Mouse (Mus musculus): ENCODE measurements around the gene 4933425L06Rik. TPM values are rescaled to one million over a fixed set of nuclear protein-coding genes. Genes with fewer than 3 reads are reported as not detected.

Gene 4933425L06Rik
- polyA plus RNA-seq (2012; rRNA removed) = not detected in 2 replicates

- 86% methylated on average over 10 of the region's 10 CpGs for WGBS
- H3K27ac ChIP-seq (ENCODE audit: insufficient read depth, low read depth, low read length) = no peak within 1 kb of the TSS
- no peak within 1 kb of the TSS for H3K4me3 ChIP-seq (ENCODE audit: low read depth, low read length)
- no peaks in the 10 kb centered on the region for H3K27me3 ChIP-seq (ENCODE audit: control insufficient read depth, insufficient read depth, low read length)
- no peak for TF ChIP-seq CTCF (IDR thresholded peaks at IDR 0.05; ENCODE audit: extremely low read depth, insufficient read length, insufficient replicate concordance, low read depth, low read length)
- no peak for TF ChIP-seq POLR2A (IDR thresholded peaks at IDR 0.05; ENCODE audit: low read depth, low read length)
- no peaks in the 10 kb centered on the region for H3K36me3 ChIP-seq (ENCODE audit: control insufficient read depth, insufficient read depth, low read length)
- no peaks in the 10 kb centered on the region for H3K4me1 ChIP-seq (ENCODE audit: control insufficient read depth, insufficient read depth, insufficient read length, low read length)
Measured at GRCm38 (mm10) chr13:105081862-105082261, at the start of gene 4933425L06Rik. Gene 4933425L06Rik, plus strand, starts transcription at chr13:105082122.

- 83% methylated on average over 12 of the region's 12 CpGs for WGBS
- Histone ChIP-seq H3K27ac (ENCODE audit: insufficient read depth, low read depth, low read length) (no peak overlapping the region), H3K36me3 (ENCODE audit: control insufficient read depth, insufficient read depth, low read length) (no peaks in the 10 kb centered on the region), H3K27me3 (ENCODE audit: control insufficient read depth, insufficient read depth, low read length) (no peaks in the 10 kb centered on the region), H3K4me3 (ENCODE audit: low read depth, low read length) (no peak overlapping the region), H3K4me1 (ENCODE audit: control insufficient read depth, insufficient read depth, insufficient read length, low read length) (no peaks in the 10 kb centered on the region)
- no peak for TF ChIP-seq CTCF (IDR thresholded peaks at IDR 0.05; ENCODE audit: extremely low read depth, insufficient read length, insufficient replicate concordance, low read depth, low read length)
- TF ChIP-seq POLR2A (IDR thresholded peaks at IDR 0.05; ENCODE audit: low read depth, low read length) = no peak
Measured at GRCm38 (mm10) chr13:105037816-105038215, 44.1 kb upstream of the 4933425L06Rik start.

- TF ChIP-seq CTCF (IDR thresholded peaks at IDR 0.05; ENCODE audit: extremely low read depth, insufficient read length, insufficient replicate concordance, low read depth, low read length) = no peak
- TF ChIP-seq POLR2A (IDR thresholded peaks at IDR 0.05; ENCODE audit: low read depth, low read length) = no peak
- H3K4me1 ChIP-seq (ENCODE audit: control insufficient read depth, insufficient read depth, insufficient read length, low read length) = no peaks in the 10 kb centered on the region
- H3K27me3 ChIP-seq (ENCODE audit: control insufficient read depth, insufficient read depth, low read length) = no peaks in the 10 kb centered on the region
- no peaks in the 10 kb centered on the region for H3K36me3 ChIP-seq (ENCODE audit: control insufficient read depth, insufficient read depth, low read length)
- WGBS = 72% methylated on average over 5 of the region's 5 CpGs
- H3K27ac ChIP-seq (ENCODE audit: insufficient read depth, low read depth, low read length) = no peak overlapping the region
- no peak overlapping the region for H3K4me3 ChIP-seq (ENCODE audit: low read depth, low read length)
Measured at GRCm38 (mm10) chr13:105038334-105038733, 43.6 kb upstream of the 4933425L06Rik start.

- Histone ChIP-seq H3K27me3 (ENCODE audit: control insufficient read depth, insufficient read depth, low read length) (no peaks in the 10 kb centered on the region), H3K27ac (ENCODE audit: insufficient read depth, low read depth, low read length) (no peak overlapping the region), H3K4me3 (ENCODE audit: low read depth, low read length) (no peak overlapping the region), H3K4me1 (ENCODE audit: control insufficient read depth, insufficient read depth, insufficient read length, low read length) (no peaks in the 10 kb centered on the region), H3K36me3 (ENCODE audit: control insufficient read depth, insufficient read depth, low read length) (no peaks in the 10 kb centered on the region)
- TF ChIP-seq POLR2A (IDR thresholded peaks at IDR 0.05; ENCODE audit: low read depth, low read length) (no peak), CTCF (IDR thresholded peaks at IDR 0.05; ENCODE audit: extremely low read depth, insufficient read length, insufficient replicate concordance, low read depth, low read length) (no peak)
- 55% methylated on average over 3 of the region's 3 CpGs for WGBS
Measured at GRCm38 (mm10) chr13:105043882-105044281, 38.0 kb upstream of the 4933425L06Rik start.

GRCm38 (mm10) chr13:105047377-105047776, 34.5 kb upstream of the 4933425L06Rik start:
- no peaks in the 10 kb centered on the region for H3K27me3 ChIP-seq (ENCODE audit: control insufficient read depth, insufficient read depth, low read length)
- H3K36me3 ChIP-seq (ENCODE audit: control insufficient read depth, insufficient read depth, low read length) = no peaks in the 10 kb centered on the region
- WGBS = 53% methylated on average over 9 of the region's 9 CpGs
- 0 out of 2 replicates have a peak overlapping the region, but pooled peaks have one; percentile 2 for H3K27ac ChIP-seq (ENCODE audit: insufficient read depth, low read depth, low read length)
- no peaks in the 10 kb centered on the region for H3K4me1 ChIP-seq (ENCODE audit: control insufficient read depth, insufficient read depth, insufficient read length, low read length)
- TF ChIP-seq POLR2A (IDR thresholded peaks at IDR 0.05; ENCODE audit: low read depth, low read length) (no peak), CTCF (IDR thresholded peaks at IDR 0.05; ENCODE audit: extremely low read depth, insufficient read length, insufficient replicate concordance, low read depth, low read length) (no peak)
- H3K4me3 ChIP-seq (ENCODE audit: low read depth, low read length) = no peak overlapping the region

- no peak for TF ChIP-seq CTCF (IDR thresholded peaks at IDR 0.05; ENCODE audit: extremely low read depth, insufficient read length, insufficient replicate concordance, low read depth, low read length)
- TF ChIP-seq POLR2A (IDR thresholded peaks at IDR 0.05; ENCODE audit: low read depth, low read length) = no peak
- Histone ChIP-seq H3K4me1 (ENCODE audit: control insufficient read depth, insufficient read depth, insufficient read length, low read length) (no peaks in the 10 kb centered on the region), H3K4me3 (ENCODE audit: low read depth, low read length) (no peak overlapping the region), H3K27ac (ENCODE audit: insufficient read depth, low read depth, low read length) (no peak overlapping the region), H3K27me3 (ENCODE audit: control insufficient read depth, insufficient read depth, low read length) (no peaks in the 10 kb centered on the region), H3K36me3 (ENCODE audit: control insufficient read depth, insufficient read depth, low read length) (no peaks in the 10 kb centered on the region)
- WGBS = 64% methylated on average over 8 of the region's 8 CpGs
Measured at GRCm38 (mm10) chr13:105048662-105049061, 33.3 kb upstream of the 4933425L06Rik start.

- WGBS = 61% methylated on average over 6 of the region's 6 CpGs
- Histone ChIP-seq H3K27me3 (ENCODE audit: control insufficient read depth, insufficient read depth, low read length) (peaks cover 5% of the 10 kb centered on the region; the same call in 1 of the 2 replicates), H3K4me3 (ENCODE audit: low read depth, low read length) (no peak overlapping the region), H3K27ac (ENCODE audit: insufficient read depth, low read depth, low read length) (no peak overlapping the region), H3K36me3 (ENCODE audit: control insufficient read depth, insufficient read depth, low read length) (no peaks in the 10 kb centered on the region), H3K4me1 (ENCODE audit: control insufficient read depth, insufficient read depth, insufficient read length, low read length) (no peaks in the 10 kb centered on the region; the same call in 1 of the 2 replicates)
- TF ChIP-seq CTCF (IDR thresholded peaks at IDR 0.05; ENCODE audit: extremely low read depth, insufficient read length, insufficient replicate concordance, low read depth, low read length) (no peak), POLR2A (IDR thresholded peaks at IDR 0.05; ENCODE audit: low read depth, low read length) (no peak)
Measured at GRCm38 (mm10) chr13:105051432-105051831, 30.5 kb upstream of the 4933425L06Rik start.

Data from small intestine, adult 2 months (tissue).